Mouse (Mus musculus) small intestine, adult 2 months (tissue): ENCODE data around the gene Rfxap.

Experiments used
- CTCF ChIP-seq: fragments of 200-500 bp; IDR thresholded peaks from 2 replicates; pipeline ENCODE4 v1.5.1; 2012; ENCODE audit warnings: low read depth, mild to moderate bottlenecking, control low read depth, inconsistent platforms, low read length, moderate library complexity, mixed read lengths; ENCODE audit not compliant: insufficient replicate concordance, insufficient read length; ENCODE audit errors: extremely low read depth
- POLR2A ChIP-seq: fragments of 200-500 bp; IDR thresholded peaks from 2 replicates; pipeline ENCODE4 v1.6.1; 2012; ENCODE audit warnings: low read depth, mild to moderate bottlenecking, control low read depth, inconsistent platforms, low read length, moderate library complexity

GRCm38 (mm10) chr3:54769349-54770275 lies 38.0 kb downstream of the Rfxap start:
- TF ChIP-seq CTCF = no peak
- no peak for TF ChIP-seq POLR2A
